Mouse (Mus musculus): ENCODE data around the gene Ppil1. TPM values are rescaled to one million over a fixed set of nuclear protein-coding genes. Genes with fewer than 3 reads are reported as not detected.
"Not testable (repeated sequence)": the region's sequence is repeated elsewhere in the genome, so short reads cannot be mapped to it uniquely, and the experiment has no call there.

The Ppil1 gene
- polyA plus RNA-seq, 1 experiment from 2014 or later, result 151 TPM

DNA sequence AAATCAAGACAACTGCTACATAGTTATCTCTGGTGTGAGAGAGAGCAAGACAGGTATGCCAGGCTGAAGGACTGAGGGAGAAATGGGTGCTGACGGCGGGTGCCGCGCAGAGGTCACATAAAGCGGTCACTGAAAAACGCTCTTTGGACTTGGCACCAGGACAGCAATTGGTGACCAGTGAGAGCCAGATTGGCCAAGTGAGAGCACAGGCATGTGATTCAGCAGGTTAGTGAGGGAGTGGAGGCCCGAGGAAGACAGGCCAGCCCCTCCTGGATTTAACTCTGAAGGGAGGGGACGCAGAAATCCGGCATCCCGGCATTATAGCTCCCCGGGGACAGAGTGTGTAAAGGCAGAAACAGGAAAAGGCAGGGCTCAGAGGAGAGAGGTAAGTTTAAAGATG lies 9.9 kb upstream of the Ppil1 start:
- Histone ChIP-seq H3K4me1 (peaks cover 13% of the 10 kb centered on the region), H3K9me3 (replicated peaks) (no peaks in the 10 kb centered on the region), H3K4me3 (no peak overlapping the region), H3K9ac (no peak overlapping the region), H3K27ac (no peak overlapping the region), H3K4me2 (no peak overlapping the region), H3K27me3 (no peaks in the 10 kb centered on the region), H3K36me3 (ENCODE audit: poor library complexity, severe bottlenecking) (0 out of 2 replicates have a peak, but pooled peaks cover 8% of the 10 kb centered on the region)
- ATAC-seq, result no peak
- WGBS, result 86% methylated on average over 11 of the region's 11 CpGs

DNA sequence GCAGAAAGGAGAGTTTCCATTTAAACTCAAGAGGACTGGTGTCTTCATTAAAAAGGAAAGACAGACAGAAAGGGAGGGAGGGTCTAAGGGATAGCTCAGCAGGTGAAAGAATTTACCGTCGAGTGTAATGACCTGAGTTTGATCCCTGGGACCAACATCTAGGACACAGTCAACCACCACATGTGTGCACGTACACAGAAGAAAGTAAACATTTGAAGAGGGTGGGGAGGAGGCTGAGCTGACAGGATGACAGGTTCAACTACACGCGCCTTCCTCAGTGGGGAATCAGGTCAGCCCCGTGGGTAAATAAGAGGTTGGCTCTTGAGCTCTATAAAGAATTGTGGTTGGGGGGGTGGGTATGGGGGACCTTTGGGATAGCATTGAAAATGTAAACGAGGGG lies 9.2 kb upstream of the Ppil1 start:
- peaks cover 16% of the 10 kb centered on the region for H3K4me1 ChIP-seq
- H3K4me3 ChIP-seq, result no peak overlapping the region
- 0 out of 2 replicates have a peak, but pooled peaks cover 4% of the 10 kb centered on the region for H3K36me3 ChIP-seq (ENCODE audit: poor library complexity, severe bottlenecking)
- ATAC-seq, result no peak
- no peak overlapping the region for H3K9ac ChIP-seq
- H3K27ac ChIP-seq, result no peak overlapping the region
- H3K27me3 ChIP-seq, result no peaks in the 10 kb centered on the region
- no peaks in the 10 kb centered on the region for H3K9me3 ChIP-seq (replicated peaks)
- 87% methylated on average over 7 of the region's 7 CpGs for WGBS
- no peak overlapping the region for H3K4me2 ChIP-seq

DNA sequence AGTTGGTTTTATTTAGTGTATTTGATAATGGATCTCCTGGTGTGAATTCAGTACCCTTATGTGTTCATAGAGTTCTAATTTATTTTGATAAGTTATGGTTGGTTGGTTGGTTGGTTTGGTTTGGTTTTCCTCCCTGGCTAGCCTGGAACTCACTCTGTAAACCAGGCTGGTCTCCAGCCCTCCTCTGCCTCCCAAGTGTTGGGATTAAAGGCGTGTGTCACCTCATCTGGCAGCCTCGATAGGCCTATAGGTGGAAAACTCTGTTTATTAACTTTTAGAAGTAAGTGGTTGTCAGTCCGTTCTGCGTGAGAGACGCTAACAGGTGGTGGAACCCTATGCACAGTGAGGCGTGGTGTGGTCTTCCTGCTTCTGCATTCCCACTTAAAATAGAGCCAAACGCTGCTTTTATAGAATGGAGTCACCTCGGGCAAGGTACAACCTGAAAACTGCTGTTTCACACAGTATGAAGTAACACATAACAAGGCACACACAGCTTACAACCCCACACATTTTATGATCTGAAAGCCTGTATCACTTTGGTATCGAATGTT lies 6.2 kb upstream of the Ppil1 start:
- Histone ChIP-seq H3K27ac (0 out of 2 replicates have a peak overlapping the region, but pooled peaks have one; percentile 25), H3K9ac (no peak overlapping the region), H3K36me3 (ENCODE audit: poor library complexity, severe bottlenecking) (no peaks in the 10 kb centered on the region), H3K4me1 (peaks cover 17% of the 10 kb centered on the region), H3K4me3 (no peak overlapping the region), H3K9me3 (replicated peaks) (no peaks in the 10 kb centered on the region), H3K4me2 (peak overlapping the region; percentile 80; the same call in 1 of the 2 replicates), H3K27me3 (no peaks in the 10 kb centered on the region)
- WGBS, result 93% methylated on average over 9 of the region's 9 CpGs
- ATAC-seq, result no peak

DNA sequence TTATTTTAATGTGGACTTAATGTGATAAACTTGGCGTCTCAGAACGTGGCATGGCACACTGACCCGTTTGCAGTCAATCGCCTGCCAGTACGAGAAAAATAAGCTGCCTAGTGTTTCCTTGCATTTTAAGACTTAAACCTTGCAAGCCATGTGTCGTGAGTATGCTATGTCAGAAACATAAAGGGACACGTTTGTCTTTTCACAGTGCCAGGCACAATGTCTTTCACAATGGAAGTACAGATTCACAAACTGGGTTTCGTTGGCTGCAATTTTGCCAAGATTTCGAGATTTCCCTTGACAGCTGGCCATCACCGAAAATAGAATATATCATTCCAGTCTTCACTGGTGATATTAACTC lies 5.3 kb upstream of the Ppil1 start:
- ATAC-seq, result no peak
- Histone ChIP-seq H3K36me3 (ENCODE audit: poor library complexity, severe bottlenecking) (no peaks in the 10 kb centered on the region), H3K4me1 (peaks cover 21% of the 10 kb centered on the region), H3K9me3 (replicated peaks) (no peaks in the 10 kb centered on the region), H3K27ac (peak overlapping the region; percentile 83), H3K4me3 (peak overlapping the region; percentile 90), H3K4me2 (peak overlapping the region; percentile 80), H3K27me3 (no peaks in the 10 kb centered on the region), H3K9ac (peak overlapping the region; percentile 94)
- WGBS, result 21% methylated on average over 10 of the region's 10 CpGs

DNA sequence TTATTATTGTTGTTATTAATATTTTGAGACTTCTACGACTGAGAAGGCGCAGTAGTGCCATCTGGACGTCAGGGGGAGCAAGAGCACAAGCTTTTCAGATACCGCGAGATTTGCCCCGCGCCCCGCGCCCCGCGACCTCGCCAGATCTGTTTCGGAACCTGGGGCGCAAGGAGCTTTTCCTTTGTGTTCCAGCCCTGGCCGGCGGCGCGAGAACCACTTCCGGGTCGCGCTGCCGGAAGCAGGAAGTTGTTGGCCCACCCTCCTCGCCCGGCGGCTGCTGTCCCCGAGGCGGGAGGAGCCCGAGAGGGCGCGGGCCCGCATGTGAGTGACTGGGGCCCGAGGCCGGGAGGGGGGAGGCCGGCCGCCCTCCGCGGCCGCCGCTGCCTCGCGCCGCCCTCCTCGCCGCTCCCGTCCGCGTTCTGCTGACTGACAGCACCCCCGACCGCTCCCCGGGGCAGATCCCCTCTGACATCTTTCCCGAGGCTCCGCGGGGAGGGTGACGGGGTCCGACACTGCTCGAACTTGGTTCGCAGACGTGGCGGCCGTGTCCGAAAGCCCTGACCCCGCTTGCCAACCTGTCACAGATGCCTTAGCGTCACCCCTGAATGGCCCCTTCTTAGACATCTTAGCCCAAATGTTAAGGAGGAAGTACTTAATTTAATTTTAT lies 4.8 kb upstream of the Ppil1 start, which contains the start of gene BC004004:
BC004004 (plus strand) TSS at position 107 of the 667 bp plus-strand sequence.
- Histone ChIP-seq H3K27ac (peak within 1 kb of the TSS; percentile 83), H3K9me3 (replicated peaks) (no peaks in the 10 kb centered on the region), H3K4me3 (peak within 1 kb of the TSS; percentile 90), H3K4me1 (peaks cover 24% of the 10 kb centered on the region), H3K4me2 (peak within 1 kb of the TSS; percentile 80), H3K36me3 (ENCODE audit: poor library complexity, severe bottlenecking) (no peaks in the 10 kb centered on the region), H3K9ac (peak within 1 kb of the TSS; percentile 94), H3K27me3 (no peaks in the 10 kb centered on the region)
- WGBS, result under 1% methylated on average over 63 of the region's 63 CpGs
- peak; percentile 93 for ATAC-seq

DNA sequence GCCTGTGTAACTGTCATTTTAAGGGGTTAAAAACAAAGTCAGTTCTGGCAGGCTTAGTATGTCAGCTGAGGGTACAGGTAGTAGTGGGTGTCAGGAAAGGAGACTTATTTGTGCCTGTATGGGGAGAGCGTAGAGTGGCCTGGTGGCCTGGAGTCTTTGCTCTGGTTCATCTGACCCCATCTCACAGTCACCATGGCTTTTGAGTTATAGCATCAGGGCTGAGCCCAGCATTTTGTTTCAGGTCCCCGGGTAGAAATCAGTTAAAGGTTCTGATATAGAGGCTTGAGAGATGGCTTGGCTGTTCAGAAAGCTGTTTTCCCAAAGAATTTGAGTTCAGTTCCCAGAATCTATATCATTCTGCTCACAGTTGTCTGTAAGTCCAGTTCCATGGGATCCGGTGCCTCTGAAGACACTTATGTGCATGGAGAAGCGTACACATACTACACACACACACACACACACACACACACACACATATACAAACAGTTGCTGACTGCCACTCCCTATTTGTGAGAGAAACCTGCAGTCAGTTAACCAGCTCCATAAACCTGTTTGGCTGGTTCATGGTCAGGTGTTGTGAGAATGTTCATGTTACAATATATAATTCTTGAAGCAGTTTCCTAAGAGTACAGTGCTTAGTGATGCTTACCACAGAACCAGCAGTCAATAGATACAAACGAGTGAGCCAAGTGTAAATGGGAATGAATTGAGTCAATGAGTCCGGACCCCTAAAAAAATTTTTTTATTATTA lies 4.1 kb upstream of the Ppil1 start:
- WGBS, result 63% methylated on average over 6 of the region's 6 CpGs
- Histone ChIP-seq H3K4me2 (peak overlapping the region; percentile 80), H3K36me3 (ENCODE audit: poor library complexity, severe bottlenecking) (no peaks in the 10 kb centered on the region), H3K9me3 (replicated peaks) (no peaks in the 10 kb centered on the region), H3K27ac (peak overlapping the region; percentile 53; the same call in 1 of the 2 replicates), H3K4me1 (peaks cover 27% of the 10 kb centered on the region), H3K9ac (peak overlapping the region; percentile 94), H3K4me3 (peak overlapping the region; percentile 90), H3K27me3 (no peaks in the 10 kb centered on the region)
- peak; percentile 22; the same call in 1 of the 2 replicates for ATAC-seq

DNA sequence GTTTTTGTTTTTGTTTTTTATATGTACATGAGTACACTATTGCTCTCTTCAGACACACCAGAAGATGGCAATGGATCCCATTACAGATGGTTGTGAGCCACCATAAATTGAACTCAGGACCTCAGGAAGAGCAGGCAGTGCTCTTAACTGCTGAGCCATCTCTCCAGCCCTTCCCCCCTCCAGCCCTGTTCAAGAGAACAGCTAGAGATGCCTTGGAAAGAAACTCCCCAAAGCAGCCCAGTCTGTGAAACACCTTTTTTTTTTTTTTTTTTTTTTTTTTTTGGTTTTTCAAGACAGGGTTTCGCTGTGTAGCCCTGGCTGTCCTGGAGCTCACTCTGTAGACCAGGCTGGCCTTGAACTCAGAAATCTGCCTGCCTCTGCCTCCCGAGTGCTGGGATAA lies 3.1 kb upstream of the Ppil1 start:
- not testable (repeated sequence) for H3K4me3 ChIP-seq; H3K9me3 ChIP-seq (replicated peaks); H3K36me3 ChIP-seq (ENCODE audit: poor library complexity, severe bottlenecking); H3K4me2 ChIP-seq; H3K27ac ChIP-seq; ATAC-seq; H3K9ac ChIP-seq; H3K27me3 ChIP-seq
- H3K4me1 ChIP-seq, result peaks cover 37% of the 10 kb centered on the region
- WGBS, result 85% methylated on average over 2 of the region's 2 CpGs

DNA sequence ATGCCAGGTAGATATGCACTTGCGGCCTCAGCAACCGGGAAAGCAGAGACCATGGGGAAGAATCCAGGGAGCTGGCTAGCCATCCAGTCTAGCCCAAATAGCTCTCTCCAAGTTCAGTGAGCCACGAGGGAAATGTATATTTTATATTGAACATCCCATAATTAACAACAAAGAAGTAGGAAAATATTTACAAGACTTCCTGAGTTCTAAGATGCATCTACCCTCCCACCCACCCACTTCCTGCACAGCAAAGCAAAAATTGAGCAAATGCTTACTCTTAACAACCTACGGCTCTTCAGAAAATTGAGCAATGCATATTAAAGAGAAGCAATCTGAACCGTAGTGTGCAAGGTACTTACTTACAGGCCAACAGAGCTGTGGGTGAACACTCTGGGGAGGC lies 774 bp upstream of the Ppil1 start:
- Histone ChIP-seq H3K4me3 (peak overlapping the region; percentile 87), H3K9ac (peak overlapping the region; percentile 87), H3K36me3 (ENCODE audit: poor library complexity, severe bottlenecking) (peaks cover 20% of the 10 kb centered on the region), H3K9me3 (replicated peaks) (no peaks in the 10 kb centered on the region), H3K27me3 (no peaks in the 10 kb centered on the region), H3K4me2 (peak overlapping the region; percentile 80), H3K4me1 (peaks cover 50% of the 10 kb centered on the region), H3K27ac (peak overlapping the region; percentile 99; the same call in 1 of the 2 replicates)
- ATAC-seq, result no peak
- 82% methylated on average over 5 of the region's 5 CpGs for WGBS

DNA sequence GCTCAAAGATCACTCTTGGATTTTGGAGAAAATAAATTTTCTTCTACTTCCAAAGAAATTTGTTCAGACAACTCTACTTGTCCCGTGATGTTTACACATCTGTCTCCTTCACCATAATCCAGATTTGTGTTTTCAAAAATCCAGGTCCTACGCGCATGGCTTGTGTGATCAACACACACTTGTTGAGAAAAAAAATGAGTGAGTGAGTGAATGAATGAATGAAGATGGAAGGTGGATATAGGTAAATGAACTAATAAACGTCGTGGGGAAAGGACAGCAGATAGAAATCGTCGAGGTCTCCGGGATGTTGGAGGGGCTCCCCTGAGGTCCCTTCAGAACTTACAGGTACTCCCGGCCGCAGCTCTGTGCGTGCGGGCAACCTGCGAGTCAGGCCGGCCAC lies 569 bp downstream of the Ppil1 start:
- Histone ChIP-seq H3K4me1 (peaks cover 47% of the 10 kb centered on the region), H3K4me2 (peak overlapping the region; percentile 80), H3K27ac (peak overlapping the region; percentile 99), H3K9me3 (replicated peaks) (no peaks in the 10 kb centered on the region), H3K27me3 (no peaks in the 10 kb centered on the region), H3K9ac (peak overlapping the region; percentile 87), H3K36me3 (ENCODE audit: poor library complexity, severe bottlenecking) (peaks cover 30% of the 10 kb centered on the region), H3K4me3 (peak overlapping the region; percentile 87)
- ATAC-seq, result peak; percentile 46
- 1% methylated on average over 14 of the region's 14 CpGs for WGBS

DNA sequence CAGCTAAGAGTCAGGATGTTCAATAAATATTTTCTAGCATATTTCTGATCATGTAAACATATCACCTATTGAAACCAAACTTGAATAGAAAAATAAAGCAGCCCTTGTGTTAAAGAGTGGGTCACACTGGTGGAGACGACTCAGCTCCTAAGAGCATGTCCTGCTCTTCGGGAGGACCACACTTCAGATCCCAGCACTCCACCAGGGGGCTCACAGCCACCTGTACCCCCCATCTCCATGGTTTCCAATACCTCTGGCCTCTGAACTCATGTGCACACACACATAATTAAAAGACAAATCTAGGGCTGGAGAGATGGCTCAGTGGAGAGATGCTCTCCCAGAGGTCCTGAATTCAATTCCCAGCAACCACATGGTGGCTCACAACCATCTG lies 1.7 kb downstream of the Ppil1 start:
- Histone ChIP-seq H3K27ac (no peak overlapping the region), H3K9ac (peak overlapping the region; percentile 87), H3K4me1 (peaks cover 43% of the 10 kb centered on the region), H3K4me3 (peak overlapping the region; percentile 87), H3K36me3 (ENCODE audit: poor library complexity, severe bottlenecking) (peaks cover 42% of the 10 kb centered on the region), H3K27me3 (no peaks in the 10 kb centered on the region), H3K9me3 (replicated peaks) (no peaks in the 10 kb centered on the region), H3K4me2 (peak overlapping the region; percentile 80)
- ATAC-seq, result no peak
- 46% methylated on average over 2 of the region's 2 CpGs for WGBS

DNA sequence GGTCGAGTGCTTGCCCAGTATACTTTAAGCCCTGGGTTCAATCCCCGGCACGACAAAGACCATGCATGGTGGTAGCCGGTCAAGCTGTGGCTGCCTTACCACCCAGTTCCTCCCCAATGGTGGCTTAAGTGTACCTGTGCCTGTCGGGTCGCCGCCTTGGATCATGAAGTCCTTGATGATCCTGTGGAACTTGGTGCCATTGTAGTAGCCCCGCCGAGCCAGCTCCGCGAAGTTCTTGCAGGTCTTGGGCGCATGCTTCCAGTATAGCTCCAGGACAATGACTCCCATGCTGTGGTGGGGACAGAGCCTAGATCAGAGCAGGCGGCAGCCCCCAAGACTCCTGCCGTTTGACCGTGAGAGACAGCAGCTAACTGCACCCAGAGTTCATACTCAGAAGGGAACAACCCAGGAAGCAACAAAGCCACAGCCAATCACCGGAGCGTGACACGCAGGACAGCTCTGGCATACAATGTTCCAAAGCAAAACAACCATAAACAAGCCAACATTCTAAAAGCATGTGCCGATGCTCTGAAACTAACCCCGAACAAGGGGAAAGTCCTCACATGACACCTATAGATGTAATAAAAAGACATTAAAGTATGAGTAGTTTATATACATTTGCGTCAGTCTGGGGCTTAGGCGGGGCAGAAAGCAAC lies 2.3 kb downstream of the Ppil1 start:
- Histone ChIP-seq H3K36me3 (ENCODE audit: poor library complexity, severe bottlenecking) (peaks cover 47% of the 10 kb centered on the region), H3K9ac (0 out of 2 replicates have a peak overlapping the region, but pooled peaks have one; percentile 87), H3K4me1 (peaks cover 43% of the 10 kb centered on the region), H3K27ac (no peak overlapping the region), H3K4me3 (peak overlapping the region; percentile 87; the same call in 1 of the 2 replicates), H3K27me3 (no peaks in the 10 kb centered on the region), H3K4me2 (peak overlapping the region; percentile 80), H3K9me3 (replicated peaks) (no peaks in the 10 kb centered on the region)
- 91% methylated on average over 22 of the region's 22 CpGs for WGBS
- ATAC-seq, result no peak
